Mouse (Mus musculus) heart, embryonic 13.5 days (tissue): ENCODE measurements around the gene Mb. TPM values are rescaled to one million over a fixed set of nuclear protein-coding genes. Genes with fewer than 3 reads are reported as not detected.

Source experiments
- ATAC-seq: fragments of 200-750 bp; cut with Nextera tagmentation; 2 replicates; pipeline ENCODE4 v1.8.0; 2017; ENCODE audit warnings: moderate TSS enrichment; ENCODE audit not compliant: insufficient number of reproducible peaks, low FRiP score, low TSS enrichment; ENCODE audit errors: extremely low read depth
- H3K27ac ChIP-seq: fragments of 300-500 bp; sonication (generic); replicated peaks from 2 replicates; pipeline ENCODE4 v1.5.1; 2015; ENCODE audit warnings: moderate library complexity, mild to moderate bottlenecking, inconsistent platforms
- H3K27me3 ChIP-seq: fragments of 300-500 bp; sonication (generic); replicated peaks from 2 replicates; pipeline ENCODE4 v1.6.1; 2015; ENCODE audit warnings: mild to moderate bottlenecking, inconsistent platforms
- H3K36me3 ChIP-seq: fragments of 300-500 bp; sonication (generic); 2 replicates; pipeline ENCODE4 v1.6.1; 2015; ENCODE audit warnings: mild to moderate bottlenecking, inconsistent platforms
- H3K4me1 ChIP-seq: fragments of 300-500 bp; sonication (generic); 2 replicates; pipeline ENCODE4 v1.6.1; 2015; ENCODE audit warnings: inconsistent platforms
- H3K4me2 ChIP-seq: fragments of 300-500 bp; sonication (generic); 2 replicates; pipeline ENCODE4 v1.6.1; 2015; ENCODE audit warnings: inconsistent platforms, mild to moderate bottlenecking, moderate library complexity
- H3K4me3 ChIP-seq: fragments of 300-500 bp; sonication (generic); 2 replicates; pipeline ENCODE4 v1.5.1; 2015; ENCODE audit warnings: moderate library complexity, mild to moderate bottlenecking, inconsistent platforms
- H3K9ac ChIP-seq: fragments of 300-500 bp; sonication (generic); 2 replicates; pipeline ENCODE4 v1.6.1; 2015; ENCODE audit warnings: inconsistent platforms, mild to moderate bottlenecking, moderate library complexity
- H3K9me3 ChIP-seq: fragments of 300-500 bp; sonication (generic); 2 replicates; pipeline ENCODE4 v1.6.1; 2016; ENCODE audit warnings: inconsistent platforms
- WGBS: fragments of 180-500 bp; shearing (Covaris S2); methylation state at CpG from one replicate; pipeline ENCODE4 v1.1.7; 2015; ENCODE audit warnings: mixed read lengths; 5-methylcytosine and 5-hydroxymethylcytosine counted together
- polyA plus RNA-seq: library from polyadenylated mRNA; unstranded; fragments of >200 nt; fragmentation: Nextera tagmentation; extraction: Ambion mirVana; gene quantifications from 2 replicates; pipeline ENCODE4 v1.2.1, GENCODE M21; 2015

Gene Mb
- polyA plus RNA-seq, 1 experiment from 2014 or later, result 519 TPM

DNA sequence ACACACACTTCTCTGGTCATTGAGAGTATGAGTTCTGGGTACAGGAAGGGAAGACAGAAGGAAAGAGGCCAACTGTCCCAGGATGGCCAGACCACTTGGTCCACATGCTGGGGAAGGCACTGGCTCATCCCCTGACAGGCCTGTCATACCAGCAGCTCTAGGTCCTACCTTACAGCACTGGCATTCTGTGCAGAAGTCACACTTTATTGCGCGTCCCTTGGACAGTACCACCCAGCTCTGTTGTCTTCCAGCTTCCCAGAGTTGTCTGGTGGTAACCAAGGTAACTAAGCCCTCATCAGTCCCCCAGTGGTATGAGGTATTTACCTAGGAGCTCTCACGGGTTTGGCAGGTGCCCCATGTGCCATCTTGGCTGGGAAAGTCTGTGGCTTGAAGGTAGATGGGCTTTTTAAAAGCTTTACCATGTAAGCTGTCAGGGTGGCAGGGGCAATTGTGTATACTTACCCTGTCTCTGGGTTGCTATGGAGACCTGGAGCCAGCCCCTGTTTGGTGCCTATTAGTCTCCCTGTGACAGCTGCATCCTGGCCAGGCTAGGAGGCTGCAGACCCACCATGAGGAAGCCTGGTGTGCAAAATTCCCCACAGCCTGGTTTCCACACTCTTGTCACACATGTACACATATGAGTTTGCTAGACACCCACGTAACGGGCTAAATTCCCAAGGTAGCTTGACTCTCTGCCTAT lies 24.4 kb downstream of the Mb start:
- H3K27me3 ChIP-seq, result no peaks in the 10 kb centered on the region
- peaks cover 69% of the 10 kb centered on the region for H3K4me1 ChIP-seq
- no peak overlapping the region for H3K4me3 ChIP-seq
- H3K27ac ChIP-seq, result peak overlapping the region; percentile 26
- H3K36me3 ChIP-seq, result no peaks in the 10 kb centered on the region
- H3K9ac ChIP-seq, result peak overlapping the region; percentile 33
- ATAC-seq, result no peak
- no peaks in the 10 kb centered on the region for H3K9me3 ChIP-seq
- 72% methylated on average over 5 of the region's 5 CpGs for WGBS
- H3K4me2 ChIP-seq, result no peak overlapping the region

- Histone ChIP-seq H3K27ac (peak overlapping the region; percentile 95), H3K9me3 (no peaks in the 10 kb centered on the region), H3K4me3 (peak overlapping the region; percentile 36), H3K4me1 (peaks cover 80% of the 10 kb centered on the region), H3K9ac (peak overlapping the region; percentile 74), H3K36me3 (no peaks in the 10 kb centered on the region), H3K4me2 (peak overlapping the region; percentile 47), H3K27me3 (no peaks in the 10 kb centered on the region)
- WGBS, result 40% methylated on average over 5 of the region's 5 CpGs
- ATAC-seq, result no peak
Measured at GRCm38 (mm10) chr15:77022401-77022957, 28.0 kb downstream of the Mb start.

DNA sequence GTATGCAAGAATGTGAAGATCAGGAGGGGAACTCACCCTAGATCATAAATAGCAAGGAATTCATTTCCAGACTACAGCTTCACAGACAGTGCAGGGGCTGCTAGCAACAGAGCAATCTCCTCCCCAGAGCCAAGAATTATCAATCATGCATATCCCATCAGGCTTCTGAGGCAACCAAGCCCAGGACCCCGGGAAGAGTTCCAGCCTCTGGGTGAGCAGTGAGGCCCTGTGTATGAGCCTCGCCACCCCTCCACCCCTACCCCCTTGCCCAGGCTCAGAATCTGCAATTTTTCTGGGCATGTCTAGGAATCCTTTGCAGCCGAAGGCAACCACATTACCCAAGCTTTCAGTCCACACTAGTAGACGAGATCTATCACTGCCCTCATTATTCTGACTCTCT lies 28.6 kb downstream of the Mb start:
- peak overlapping the region; percentile 36 for H3K4me3 ChIP-seq
- H3K4me2 ChIP-seq, result peak overlapping the region; percentile 47

GRCm38 (mm10) chr15:77021056-77021455 lies 29.4 kb downstream of the Mb start:
- H3K27ac ChIP-seq, result peak overlapping the region; percentile 95
- no peak for ATAC-seq
- H3K36me3 ChIP-seq, result peaks cover 10% of the 10 kb centered on the region
- WGBS, result 65% methylated on average over 3 of the region's 3 CpGs
- H3K27me3 ChIP-seq, result no peaks in the 10 kb centered on the region
- H3K4me3 ChIP-seq, result peak overlapping the region; percentile 36
- H3K9me3 ChIP-seq, result no peaks in the 10 kb centered on the region
- H3K4me2 ChIP-seq, result peak overlapping the region; percentile 47
- peak overlapping the region; percentile 74 for H3K9ac ChIP-seq
- H3K4me1 ChIP-seq, result peaks cover 82% of the 10 kb centered on the region

More for the DNA sequence above, 28.6 kb downstream of the Mb start:
- no peak for ATAC-seq
- 63% methylated on average over 4 of the region's 4 CpGs for WGBS
- H3K9ac ChIP-seq, result peak overlapping the region; percentile 74
- peaks cover 6% of the 10 kb centered on the region for H3K36me3 ChIP-seq
- H3K27ac ChIP-seq, result peak overlapping the region; percentile 95
- peaks cover 80% of the 10 kb centered on the region for H3K4me1 ChIP-seq
- no peaks in the 10 kb centered on the region for H3K27me3 ChIP-seq
- H3K9me3 ChIP-seq, result no peaks in the 10 kb centered on the region

DNA sequence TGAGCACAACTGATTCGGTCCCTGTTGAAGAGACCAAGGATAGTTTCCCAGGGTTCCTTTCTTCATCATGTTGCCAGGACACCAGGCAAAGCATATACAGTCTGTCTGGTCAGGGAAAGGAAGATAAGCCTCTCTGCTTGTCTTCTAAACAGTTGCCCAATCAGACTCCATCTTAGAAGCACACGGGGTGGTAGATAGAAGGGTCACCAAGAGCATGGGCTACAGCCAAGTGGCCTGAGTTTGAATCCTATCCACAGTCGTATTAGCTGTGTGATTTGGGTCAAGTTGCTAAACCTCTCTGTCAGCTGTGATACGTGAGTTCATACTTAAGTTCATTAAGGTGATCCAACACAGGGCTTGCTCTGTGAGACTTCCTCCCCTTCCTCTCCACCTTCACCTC lies 30.3 kb downstream of the Mb start:
- ATAC-seq, result no peak
- H3K36me3 ChIP-seq, result peaks cover 14% of the 10 kb centered on the region
- no peak overlapping the region for H3K4me3 ChIP-seq
- H3K4me1 ChIP-seq, result peaks cover 82% of the 10 kb centered on the region
- 42% methylated on average over 4 of the region's 4 CpGs for WGBS
- peak overlapping the region; percentile 95 for H3K27ac ChIP-seq
- H3K4me2 ChIP-seq, result peak overlapping the region; percentile 47
- H3K9me3 ChIP-seq, result no peaks in the 10 kb centered on the region
- peak overlapping the region; percentile 74 for H3K9ac ChIP-seq
- no peaks in the 10 kb centered on the region for H3K27me3 ChIP-seq

DNA sequence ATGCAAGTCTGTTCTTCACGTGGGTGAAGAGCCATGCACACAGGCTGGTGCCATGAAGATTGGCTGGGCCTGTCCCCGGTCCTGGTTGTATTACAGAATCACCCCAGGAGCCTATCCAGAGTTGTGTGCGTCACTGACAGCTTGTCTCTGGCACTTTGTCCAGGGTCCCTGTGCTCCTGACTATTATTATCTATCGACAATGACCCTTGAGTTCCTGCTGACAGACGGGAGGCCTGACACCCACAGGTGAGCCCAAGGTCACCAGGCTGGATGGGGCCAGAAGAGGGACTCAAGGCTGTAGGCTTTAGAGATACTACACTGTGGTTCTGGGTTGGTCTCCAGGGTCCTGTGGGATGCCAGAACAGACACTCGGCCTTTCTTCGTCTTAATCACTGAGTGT lies 30.9 kb downstream of the Mb start:
- no peaks in the 10 kb centered on the region for H3K9me3 ChIP-seq
- peak overlapping the region; percentile 95 for H3K27ac ChIP-seq
- peak overlapping the region; percentile 74 for H3K9ac ChIP-seq
- H3K4me2 ChIP-seq, result peak overlapping the region; percentile 47
- H3K4me1 ChIP-seq, result peaks cover 88% of the 10 kb centered on the region
- peaks cover 14% of the 10 kb centered on the region for H3K36me3 ChIP-seq
- 36% methylated on average over 7 of the region's 7 CpGs for WGBS
- no peak overlapping the region for H3K4me3 ChIP-seq
- peak; percentile 39; the same call in 1 of the 2 replicates for ATAC-seq
- no peaks in the 10 kb centered on the region for H3K27me3 ChIP-seq

- ATAC-seq, result no peak; the same call in 1 of the 2 replicates
- Histone ChIP-seq H3K9me3 (no peaks in the 10 kb centered on the region), H3K4me2 (peak overlapping the region; percentile 47), H3K36me3 (peaks cover 14% of the 10 kb centered on the region), H3K4me3 (peak overlapping the region; percentile 8; the same call in 1 of the 2 replicates), H3K27ac (peak overlapping the region; percentile 95), H3K9ac (peak overlapping the region; percentile 68), H3K27me3 (no peaks in the 10 kb centered on the region), H3K4me1 (peaks cover 95% of the 10 kb centered on the region)
- 30% methylated on average over 6 of the region's 6 CpGs for WGBS
Measured at GRCm38 (mm10) chr15:77018740-77019340, 31.6 kb downstream of the Mb start.

GRCm38 (mm10) chr15:77017897-77018296 lies 32.6 kb downstream of the Mb start:
- Histone ChIP-seq H3K27me3 (no peaks in the 10 kb centered on the region), H3K9ac (peak overlapping the region; percentile 68; the same call in 1 of the 2 replicates), H3K4me3 (no peak overlapping the region), H3K4me2 (no peak overlapping the region), H3K36me3 (peaks cover 14% of the 10 kb centered on the region), H3K9me3 (no peaks in the 10 kb centered on the region), H3K27ac (peak overlapping the region; percentile 95), H3K4me1 (peaks cover 98% of the 10 kb centered on the region)
- ATAC-seq, result no peak

GRCm38 (mm10) chr15:77016509-77016908 lies 34.0 kb downstream of the Mb start:
- peaks cover 98% of the 10 kb centered on the region for H3K4me1 ChIP-seq
- peaks cover 14% of the 10 kb centered on the region for H3K36me3 ChIP-seq
- H3K27me3 ChIP-seq, result no peaks in the 10 kb centered on the region
- no peaks in the 10 kb centered on the region for H3K9me3 ChIP-seq
- no peak for ATAC-seq
- H3K4me2 ChIP-seq, result no peak overlapping the region
- 90% methylated on average over 6 of the region's 6 CpGs for WGBS
- H3K27ac ChIP-seq, result 0 out of 2 replicates have a peak overlapping the region, but pooled peaks have one; percentile 95
- H3K9ac ChIP-seq, result 0 out of 2 replicates have a peak overlapping the region, but pooled peaks have one; percentile 1
- no peak overlapping the region for H3K4me3 ChIP-seq

- peaks cover 90% of the 10 kb centered on the region for H3K4me1 ChIP-seq
Measured at GRCm38 (mm10) chr15:77014985-77015384, 35.5 kb downstream of the Mb start.

GRCm38 (mm10) chr15:77014431-77014830 lies 36.0 kb downstream of the Mb start:
- peak overlapping the region; percentile 14 for H3K4me3 ChIP-seq
- peak overlapping the region; percentile 63 for H3K4me2 ChIP-seq
- no peak for ATAC-seq
- H3K9me3 ChIP-seq, result no peaks in the 10 kb centered on the region
- H3K36me3 ChIP-seq, result peaks cover 21% of the 10 kb centered on the region
- no peaks in the 10 kb centered on the region for H3K27me3 ChIP-seq
- peak overlapping the region; percentile 100 for H3K27ac ChIP-seq
- peaks cover 84% of the 10 kb centered on the region for H3K4me1 ChIP-seq
- 24% methylated on average over 6 of the region's 6 CpGs for WGBS
- peak overlapping the region; percentile 64 for H3K9ac ChIP-seq

More at GRCm38 (mm10) chr15:77014985-77015384, 35.5 kb downstream of the Mb start:
- Histone ChIP-seq H3K9ac (peak overlapping the region; percentile 64), H3K9me3 (no peaks in the 10 kb centered on the region), H3K4me3 (peak overlapping the region; percentile 14; the same call in 1 of the 2 replicates), H3K27ac (peak overlapping the region; percentile 100), H3K4me2 (peak overlapping the region; percentile 63), H3K36me3 (peaks cover 21% of the 10 kb centered on the region), H3K27me3 (no peaks in the 10 kb centered on the region)
- ATAC-seq, result no peak
- WGBS, result 46% methylated on average over 4 of the region's 4 CpGs
